Mouse (Mus musculus) cerebellum, postnatal 14 days (tissue): ENCODE measurements around the gene Qprt.
"Not testable (repeated sequence)": the region's sequence is repeated elsewhere in the genome, so short reads cannot be mapped to it uniquely, and the experiment has no call there.

Experiments used
- DNase-seq, 2 experiments: peaks; one replicate each; pipeline ENCODE4 v3.0.0; 2021; ENCODE audit warnings: mixed read lengths in 2 of 2

Gene Qprt

GRCm38 (mm10) chr7:127093914-127094313, 28.1 kb downstream of the Qprt start:
- DNase-seq = no peak

- DNase-seq = no peak
Measured at GRCm38 (mm10) chr7:127091114-127091896, 30.7 kb downstream of the Qprt start, which contains the start of gene AI467606. Gene AI467606 (plus strand): TSS chr7:127091359.

- no peak for DNase-seq
Measured at GRCm38 (mm10) chr7:127090154-127091113, 31.6 kb downstream of the Qprt start.

- DNase-seq = no peak
Measured at GRCm38 (mm10) chr7:127088901-127089845, 32.9 kb downstream of the Qprt start.

GRCm38 (mm10) chr7:127088083-127088482, 33.9 kb downstream of the Qprt start:
- no peak for DNase-seq

- DNase-seq = not testable (repeated sequence)
Measured at GRCm38 (mm10) chr7:127087278-127088010, 34.6 kb downstream of the Qprt start, which contains the start of gene Zg16. Gene Zg16 (minus strand): TSS chr7:127087328.

GRCm38 (mm10) chr7:127085751-127086150, 36.3 kb downstream of the Qprt start:
- DNase-seq = not testable (repeated sequence)

- DNase-seq = no peak
Measured at GRCm38 (mm10) chr7:127084794-127085193, 37.2 kb downstream of the Qprt start.

GRCm38 (mm10) chr7:127083689-127084088, 38.3 kb downstream of the Qprt start:
- DNase-seq = no peak

- no peak for DNase-seq
Measured at GRCm38 (mm10) chr7:127082995-127083394, 39.0 kb downstream of the Qprt start.

GRCm38 (mm10) chr7:127082271-127082670, 39.8 kb downstream of the Qprt start:
- DNase-seq = no peak

GRCm38 (mm10) chr7:127080045-127080444, 42.0 kb downstream of the Qprt start:
- no peak for DNase-seq

GRCm38 (mm10) chr7:127077692-127078091, 44.3 kb downstream of the Qprt start:
- DNase-seq = no peak

- no peak for DNase-seq
Measured at GRCm38 (mm10) chr7:127076188-127076587, 45.8 kb downstream of the Qprt start.

GRCm38 (mm10) chr7:127073221-127073620, 48.8 kb downstream of the Qprt start:
- no peak for DNase-seq

- DNase-seq = no peak
Measured at GRCm38 (mm10) chr7:127070871-127071413, 51.1 kb downstream of the Qprt start.

- no peak for DNase-seq
Measured at GRCm38 (mm10) chr7:127066317-127066716, 55.7 kb downstream of the Qprt start.

- no peak for DNase-seq
Measured at GRCm38 (mm10) chr7:127065538-127065937, 56.5 kb downstream of the Qprt start.
